Mouse (Mus musculus): Measurements from ENCODE around the gene Lgals2. TPM values are rescaled to one million over a fixed set of nuclear protein-coding genes. Genes with fewer than 3 reads are reported as not detected.
"Not testable (repeated sequence)": the region's sequence is repeated elsewhere in the genome, so short reads cannot be mapped to it uniquely, and the experiment has no call there.

Gene Lgals2
- polyA plus RNA-seq, 1 experiment: 2,134 TPM

DNA sequence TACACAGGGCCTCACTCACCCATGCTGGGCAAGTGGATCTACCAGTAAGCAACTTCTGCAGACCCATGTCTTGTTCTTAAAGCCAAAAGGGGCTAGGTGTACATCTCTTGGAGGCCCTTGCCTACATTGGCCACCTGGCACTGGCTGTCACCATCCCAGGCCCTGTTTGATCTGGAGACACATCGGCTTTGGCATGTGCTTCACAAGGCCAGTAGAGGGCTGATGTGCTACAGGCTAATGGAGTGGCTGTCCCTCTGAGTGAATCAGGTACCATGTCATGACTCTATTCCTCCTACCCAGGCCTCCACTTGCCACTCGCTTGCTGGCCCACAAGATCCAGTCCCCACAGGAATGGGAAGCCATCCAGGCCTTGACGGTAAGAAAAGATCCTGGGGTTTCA, 26.5 kb upstream of the Lgals2 start:
- peaks cover 11% of the 10 kb centered on the region for H3K4me1 ChIP-seq (ENCODE audit: control insufficient read depth, insufficient read depth, insufficient read length, low read length)
- H3K36me3 ChIP-seq (ENCODE audit: control insufficient read depth, insufficient read depth, low read length): peaks cover 54% of the 10 kb centered on the region
- no peak overlapping the region for H3K27ac ChIP-seq (ENCODE audit: insufficient read depth, low read depth, low read length)
- H3K4me3 ChIP-seq (ENCODE audit: low read depth, low read length): no peak overlapping the region
- no peaks in the 10 kb centered on the region for H3K27me3 ChIP-seq (ENCODE audit: control insufficient read depth, insufficient read depth, low read length)
- 86% methylated on average over 3 of the region's 3 CpGs for WGBS
- TF ChIP-seq CTCF (IDR thresholded peaks at IDR 0.05; ENCODE audit: extremely low read depth, insufficient read length, insufficient replicate concordance, low read depth, low read length) (no peak), POLR2A (IDR thresholded peaks at IDR 0.05; ENCODE audit: low read depth, low read length) (no peak)

DNA sequence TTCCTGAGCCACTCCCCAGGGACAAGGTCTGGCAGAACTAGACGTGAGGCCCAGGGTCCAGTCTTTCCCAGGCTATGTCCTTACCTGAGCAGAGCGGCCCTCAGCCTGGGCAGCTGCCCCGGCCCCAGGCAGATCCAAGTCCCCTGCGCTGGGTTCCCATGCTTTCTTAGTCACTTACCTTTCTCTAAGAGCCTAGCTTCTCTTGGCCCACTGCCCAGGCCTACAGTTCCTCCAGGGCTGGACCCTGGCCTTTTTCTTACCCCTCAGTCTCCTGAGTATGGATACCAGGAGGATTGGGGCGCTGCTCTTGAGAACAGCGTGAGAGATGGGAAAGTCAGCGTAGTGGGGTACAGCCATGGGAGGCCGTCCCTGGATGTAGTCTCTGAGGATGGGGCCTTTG, 25.1 kb upstream of the Lgals2 start:
- no peaks in the 10 kb centered on the region for H3K27me3 ChIP-seq (ENCODE audit: control insufficient read depth, insufficient read depth, low read length)
- peaks cover 43% of the 10 kb centered on the region for H3K36me3 ChIP-seq (ENCODE audit: control insufficient read depth, insufficient read depth, low read length)
- TF ChIP-seq CTCF (IDR thresholded peaks at IDR 0.05; ENCODE audit: extremely low read depth, insufficient read length, insufficient replicate concordance, low read depth, low read length) (no peak), POLR2A (IDR thresholded peaks at IDR 0.05; ENCODE audit: low read depth, low read length) (no peak)
- H3K4me3 ChIP-seq (ENCODE audit: low read depth, low read length): no peak overlapping the region
- peaks cover 15% of the 10 kb centered on the region for H3K4me1 ChIP-seq (ENCODE audit: control insufficient read depth, insufficient read depth, insufficient read length, low read length)
- H3K27ac ChIP-seq (ENCODE audit: insufficient read depth, low read depth, low read length): no peak overlapping the region
- WGBS: 93% methylated on average over 8 of the region's 8 CpGs

DNA sequence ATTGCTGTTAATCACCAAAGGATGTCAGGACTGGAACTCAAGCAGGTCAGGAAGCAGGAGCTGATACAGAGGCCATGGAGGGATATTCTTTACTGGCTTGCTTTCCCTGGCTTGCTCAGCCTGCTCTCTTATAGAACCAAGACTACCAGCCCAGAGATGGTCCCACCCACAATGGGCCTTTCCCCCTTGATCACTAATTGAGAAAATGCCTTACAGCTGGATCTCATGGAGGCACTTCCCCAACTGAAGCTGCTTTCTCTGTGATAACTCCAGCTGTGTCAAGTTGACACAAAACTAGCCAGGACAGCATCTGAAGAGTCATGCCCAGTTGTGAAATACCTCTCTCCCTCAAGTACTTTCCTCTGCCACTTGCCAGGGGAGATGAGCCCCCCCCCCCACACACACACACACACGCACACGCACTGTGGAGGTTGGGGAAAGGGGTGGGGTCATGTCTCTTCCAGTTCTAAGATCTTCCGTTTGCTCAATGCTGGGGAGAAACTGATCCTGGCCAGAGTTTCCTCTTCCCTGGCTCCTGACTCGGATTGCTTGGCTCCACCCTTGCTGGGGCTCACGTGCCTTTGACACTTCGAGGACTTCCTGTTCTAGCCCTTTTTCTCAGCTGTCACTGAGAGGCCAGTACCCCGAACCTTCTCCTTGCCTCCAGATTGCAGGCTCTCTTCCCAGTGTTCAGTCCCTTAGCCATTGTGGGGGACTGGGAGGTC, 23.6 kb upstream of the Lgals2 start:
- Histone ChIP-seq H3K27ac (ENCODE audit: insufficient read depth, low read depth, low read length) (peak overlapping the region; percentile 31), H3K4me3 (ENCODE audit: low read depth, low read length) (0 out of 2 replicates have a peak overlapping the region, but pooled peaks have one; percentile 3), H3K4me1 (ENCODE audit: control insufficient read depth, insufficient read depth, insufficient read length, low read length) (peaks cover 17% of the 10 kb centered on the region), H3K36me3 (ENCODE audit: control insufficient read depth, insufficient read depth, low read length) (peaks cover 30% of the 10 kb centered on the region)
- not testable (repeated sequence) for H3K27me3 ChIP-seq (ENCODE audit: control insufficient read depth, insufficient read depth, low read length)
- 21% methylated on average over 7 of the region's 7 CpGs for WGBS

DNA sequence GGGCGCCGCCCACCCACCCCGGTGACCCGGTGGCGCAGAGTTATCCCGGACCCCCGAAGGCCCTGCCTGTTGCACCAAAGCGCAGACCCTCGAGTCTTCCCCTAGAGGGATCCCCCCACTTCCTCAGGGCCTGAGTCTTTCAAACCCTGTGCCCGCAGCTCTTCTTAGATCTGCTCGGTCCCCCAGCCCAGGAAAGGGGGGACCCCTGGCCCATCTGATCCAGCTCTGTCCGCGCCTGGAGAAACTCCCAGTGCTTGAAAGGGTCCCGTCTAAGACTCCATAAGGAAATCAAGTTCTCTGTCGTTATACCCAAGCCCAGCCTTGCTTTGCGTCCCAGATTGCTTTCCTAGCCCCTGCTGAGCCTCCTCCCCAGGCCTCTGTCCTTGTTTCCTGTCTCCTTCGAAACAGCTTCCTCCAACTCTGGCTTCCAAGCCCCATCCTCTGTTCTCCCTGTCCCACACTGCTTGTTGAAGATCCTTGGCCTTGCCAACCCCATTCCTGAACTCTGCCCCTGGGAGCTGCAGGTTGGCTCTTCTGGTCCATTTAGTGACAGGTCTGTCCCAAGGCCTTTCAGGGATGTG, 22.6 kb upstream of the Lgals2 start:
- TF ChIP-seq CTCF (IDR thresholded peaks at IDR 0.05; ENCODE audit: extremely low read depth, insufficient read length, insufficient replicate concordance, low read depth, low read length): no peak
- no peak for TF ChIP-seq POLR2A (IDR thresholded peaks at IDR 0.05; ENCODE audit: low read depth, low read length)
- H3K36me3 ChIP-seq (ENCODE audit: control insufficient read depth, insufficient read depth, low read length): peaks cover 20% of the 10 kb centered on the region
- no peaks in the 10 kb centered on the region for H3K27me3 ChIP-seq (ENCODE audit: control insufficient read depth, insufficient read depth, low read length)
- peaks cover 17% of the 10 kb centered on the region for H3K4me1 ChIP-seq (ENCODE audit: control insufficient read depth, insufficient read depth, insufficient read length, low read length)
- peak overlapping the region; percentile 70 for H3K4me3 ChIP-seq (ENCODE audit: low read depth, low read length)
- H3K27ac ChIP-seq (ENCODE audit: insufficient read depth, low read depth, low read length): peak overlapping the region; percentile 77
- 2% methylated on average over 17 of the region's 17 CpGs for WGBS

DNA sequence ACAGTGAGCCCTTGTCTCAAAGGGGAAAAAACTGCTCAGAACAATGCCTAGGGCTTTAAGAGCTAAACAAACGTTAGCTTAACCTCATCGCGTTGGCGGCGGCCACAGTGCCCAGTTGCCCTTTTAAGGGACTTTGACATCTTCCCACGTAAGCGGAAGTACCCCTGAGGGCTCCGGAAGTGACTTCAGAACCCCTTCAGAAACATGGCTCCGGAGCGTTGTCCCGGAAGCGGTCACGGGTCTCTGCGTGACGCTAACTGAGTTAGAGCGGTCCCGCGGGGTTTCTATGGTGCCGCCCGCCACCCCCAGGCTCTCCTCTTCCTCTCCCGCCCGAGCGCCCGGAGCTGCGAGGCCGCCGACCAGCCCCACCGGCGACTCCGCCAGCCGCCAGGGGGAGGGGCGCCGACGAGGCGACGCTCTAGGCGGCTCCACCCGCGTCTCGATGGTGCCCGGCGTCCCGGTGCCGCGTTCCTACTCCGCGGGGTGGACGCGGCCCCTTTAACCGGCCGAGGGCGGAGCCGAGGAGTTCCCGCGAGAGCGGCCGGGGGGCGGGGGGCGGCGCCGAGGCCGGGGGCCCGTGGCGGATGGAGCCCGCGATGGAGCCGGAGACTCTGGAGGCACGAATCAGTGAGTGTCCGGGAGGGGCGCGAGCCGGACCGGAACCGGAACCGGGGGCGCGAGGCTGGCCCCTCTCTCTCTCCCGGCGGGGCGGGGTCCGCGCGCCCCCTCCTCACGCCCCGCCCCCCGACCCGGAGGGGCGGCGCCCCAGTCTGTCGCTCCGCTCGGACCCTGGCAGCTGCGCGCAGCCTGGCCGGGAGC, 21.9 kb upstream of the Lgals2 start, which contains the start of gene Gga1:
TSS of gene Gga1 (plus strand) at position 200 of the 819 bp plus-strand sequence.
- Histone ChIP-seq H3K4me1 (ENCODE audit: control insufficient read depth, insufficient read depth, insufficient read length, low read length) (peaks cover 17% of the 10 kb centered on the region), H3K27ac (ENCODE audit: insufficient read depth, low read depth, low read length) (peak within 1 kb of the TSS; percentile 96), H3K36me3 (ENCODE audit: control insufficient read depth, insufficient read depth, low read length) (peaks cover 13% of the 10 kb centered on the region), H3K27me3 (ENCODE audit: control insufficient read depth, insufficient read depth, low read length) (no peaks in the 10 kb centered on the region), H3K4me3 (ENCODE audit: low read depth, low read length) (peak within 1 kb of the TSS; percentile 70)
- TF ChIP-seq POLR2A (IDR thresholded peaks at IDR 0.05; ENCODE audit: low read depth, low read length): peak; percentile 74
- peak; percentile 12; the same call in 1 of the 2 replicates for TF ChIP-seq CTCF (IDR thresholded peaks at IDR 0.05; ENCODE audit: extremely low read depth, insufficient read length, insufficient replicate concordance, low read depth, low read length)
- under 1% methylated on average over 82 of the region's 95 CpGs for WGBS

DNA sequence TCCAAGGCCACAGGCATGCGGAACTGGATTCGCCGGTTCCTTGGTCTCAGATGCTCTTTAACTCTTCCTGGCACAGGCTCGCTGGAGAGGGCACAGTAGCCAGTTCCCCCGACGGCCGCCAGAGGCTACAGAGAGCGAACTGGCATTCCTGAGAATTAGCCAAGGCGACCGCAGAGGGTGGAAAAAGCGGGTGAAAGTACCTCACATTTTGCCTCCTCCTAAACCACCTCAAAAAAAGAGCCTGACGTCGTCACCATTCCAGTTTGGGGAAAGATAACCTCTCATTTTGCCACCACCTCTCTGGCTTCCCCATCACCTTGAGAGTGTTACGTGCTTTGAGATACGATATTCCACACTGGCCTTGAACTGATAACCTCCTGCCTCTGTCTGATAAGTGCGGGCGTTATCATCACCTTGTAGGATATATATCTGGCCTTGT, 20.9 kb upstream of the Lgals2 start:
- Histone ChIP-seq H3K4me3 (ENCODE audit: low read depth, low read length) (peak overlapping the region; percentile 70; the same call in 1 of the 2 replicates), H3K36me3 (ENCODE audit: control insufficient read depth, insufficient read depth, low read length) (peaks cover 4% of the 10 kb centered on the region), H3K27ac (ENCODE audit: insufficient read depth, low read depth, low read length) (peak overlapping the region; percentile 96), H3K27me3 (ENCODE audit: control insufficient read depth, insufficient read depth, low read length) (no peaks in the 10 kb centered on the region), H3K4me1 (ENCODE audit: control insufficient read depth, insufficient read depth, insufficient read length, low read length) (peaks cover 17% of the 10 kb centered on the region)
- whole genome bisulfite sequencing: 3% methylated on average over 17 of the region's 17 CpGs
- TF ChIP-seq POLR2A (IDR thresholded peaks at IDR 0.05; ENCODE audit: low read depth, low read length) (peak; percentile 19; the same call in 1 of the 2 replicates), CTCF (IDR thresholded peaks at IDR 0.05; ENCODE audit: extremely low read depth, insufficient read length, insufficient replicate concordance, low read depth, low read length) (peak; percentile 79; the same call in 1 of the 2 replicates)

DNA sequence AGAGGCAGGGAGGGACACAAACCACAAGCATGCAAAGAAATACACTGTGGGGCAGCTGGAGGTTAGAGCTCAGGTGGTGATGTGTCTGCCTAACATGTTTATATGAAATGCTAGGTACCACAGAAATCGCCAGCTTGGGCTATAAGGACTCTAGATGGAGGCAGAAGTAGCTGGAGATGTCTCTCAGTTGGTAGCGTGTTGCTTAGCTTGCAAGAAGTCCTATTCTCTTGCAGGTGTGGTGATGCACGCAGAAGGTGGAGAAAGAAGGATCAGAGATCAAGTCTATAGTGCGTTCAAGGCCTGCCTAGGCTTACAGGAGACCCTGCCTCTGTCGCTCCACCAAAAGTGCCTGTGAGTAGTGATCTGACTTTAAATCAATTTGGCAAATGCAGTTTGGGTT, 20.2 kb upstream of the Lgals2 start:
- 62% methylated on average over 5 of the region's 5 CpGs for WGBS
- TF ChIP-seq CTCF (IDR thresholded peaks at IDR 0.05; ENCODE audit: extremely low read depth, insufficient read length, insufficient replicate concordance, low read depth, low read length): no peak
- TF ChIP-seq POLR2A (IDR thresholded peaks at IDR 0.05; ENCODE audit: low read depth, low read length): no peak
- H3K27ac ChIP-seq (ENCODE audit: insufficient read depth, low read depth, low read length): peak overlapping the region; percentile 96
- no peaks in the 10 kb centered on the region for H3K27me3 ChIP-seq (ENCODE audit: control insufficient read depth, insufficient read depth, low read length)
- no peaks in the 10 kb centered on the region for H3K36me3 ChIP-seq (ENCODE audit: control insufficient read depth, insufficient read depth, low read length)
- H3K4me3 ChIP-seq (ENCODE audit: low read depth, low read length): no peak overlapping the region
- peaks cover 17% of the 10 kb centered on the region for H3K4me1 ChIP-seq (ENCODE audit: control insufficient read depth, insufficient read depth, insufficient read length, low read length)
